Mouse (Mus musculus) intestine, postnatal 0 days (tissue): ENCODE measurements around the gene Ntm. TPM values are rescaled to one million over a fixed set of nuclear protein-coding genes. Genes with fewer than 3 reads are reported as not detected.

Experiments used
- ATAC-seq: fragments of 200-750 bp; cut with Nextera tagmentation; 2 replicates; pipeline ENCODE4 v1.8.0; 2017; ENCODE audit warnings: mild to moderate bottlenecking, moderate TSS enrichment, moderate library complexity
- H3K27ac ChIP-seq: fragments of 300-500 bp; sonication (generic); 2 replicates; pipeline ENCODE4 v1.5.1; 2014; ENCODE audit warnings: mild to moderate bottlenecking, low read depth, low read length, moderate library complexity
- H3K27me3 ChIP-seq: fragments of 300-500 bp; sonication (generic); replicated peaks from 2 replicates; pipeline ENCODE4 v1.6.1; 2014; ENCODE audit warnings: low read length, mixed read lengths; ENCODE audit not compliant: control insufficient read depth, insufficient read depth
- H3K36me3 ChIP-seq: fragments of 300-500 bp; sonication (generic); 2 replicates; pipeline ENCODE4 v1.6.1; 2014; ENCODE audit warnings: mild to moderate bottlenecking, moderate library complexity; ENCODE audit not compliant: control insufficient read depth, insufficient read depth
- H3K4me1 ChIP-seq: fragments of 300-500 bp; sonication (generic); replicated peaks from 2 replicates; pipeline ENCODE4 v1.6.1; 2014; ENCODE audit warnings: antibody characterized with exemption, low read length, mixed read lengths; ENCODE audit not compliant: control insufficient read depth, insufficient read depth
- H3K4me2 ChIP-seq: fragments of 300-500 bp; sonication (generic); replicated peaks from 2 replicates; pipeline ENCODE4 v1.6.1; 2014; ENCODE audit warnings: low read depth, mild to moderate bottlenecking, moderate library complexity
- H3K4me3 ChIP-seq: fragments of 300-500 bp; sonication (generic); 2 replicates; pipeline ENCODE4 v1.5.1; 2014; ENCODE audit warnings: low read depth, low read length
- H3K9ac ChIP-seq: fragments of 300-500 bp; sonication (generic); 2 replicates; pipeline ENCODE4 v1.6.1; 2014; ENCODE audit warnings: mild to moderate bottlenecking, low read depth, low read length
- H3K9me3 ChIP-seq: fragments of 300-500 bp; sonication (generic); 2 replicates; pipeline ENCODE4 v1.6.1; 2016; ENCODE audit warnings: mixed run types; ENCODE audit not compliant: control insufficient read depth
- CTCF ChIP-seq: sonication (generic); IDR thresholded peaks from 2 replicates; pipeline ENCODE4 v1.5.1; 2016; ENCODE audit warnings: low read depth, mild to moderate bottlenecking, control low read depth, antibody characterized with exemption, moderate library complexity
- WGBS: fragments of 180-500 bp; shearing (Covaris S2); extraction: QIAGEN DNeasy Blood & Tissue Kit; methylation state at CpG from one replicate; pipeline ENCODE4 v1.1.7; 2014; 5-methylcytosine and 5-hydroxymethylcytosine counted together
- polyA plus RNA-seq: library from polyadenylated mRNA; unstranded; fragments of >200 nt; fragmentation: Nextera tagmentation; extraction: Ambion mirVana; gene quantifications from 2 replicates; pipeline ENCODE4 v1.2.1, GENCODE M21; 2015

Gene Ntm
- polyA plus RNA-seq, 1 experiment from 2014 or later: 1.1 TPM

DNA sequence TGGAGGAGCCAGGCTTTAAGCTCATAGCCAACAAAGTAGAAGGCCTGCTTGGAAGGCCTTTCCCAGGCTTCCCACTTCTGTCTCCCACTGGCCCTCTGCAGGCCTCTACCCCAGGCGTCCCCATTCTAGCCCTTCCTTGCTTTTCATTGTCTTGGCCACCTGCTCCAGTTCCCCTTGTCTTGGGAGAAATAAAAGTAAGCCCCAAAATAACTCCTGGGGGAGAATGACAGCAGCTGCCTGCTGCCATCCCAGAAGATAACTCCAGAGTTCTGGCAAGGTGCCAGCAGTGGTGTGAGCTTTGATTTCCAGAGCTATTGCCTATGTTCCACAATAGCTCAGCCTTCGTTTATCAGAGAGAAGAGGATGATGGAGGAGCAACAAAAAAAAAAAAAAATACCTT, 760.7 kb downstream of the Ntm start:
- ATAC-seq: no peak
- 20% methylated on average over 2 of the region's 2 CpGs for WGBS
- H3K27me3 ChIP-seq: no peaks in the 10 kb centered on the region

DNA sequence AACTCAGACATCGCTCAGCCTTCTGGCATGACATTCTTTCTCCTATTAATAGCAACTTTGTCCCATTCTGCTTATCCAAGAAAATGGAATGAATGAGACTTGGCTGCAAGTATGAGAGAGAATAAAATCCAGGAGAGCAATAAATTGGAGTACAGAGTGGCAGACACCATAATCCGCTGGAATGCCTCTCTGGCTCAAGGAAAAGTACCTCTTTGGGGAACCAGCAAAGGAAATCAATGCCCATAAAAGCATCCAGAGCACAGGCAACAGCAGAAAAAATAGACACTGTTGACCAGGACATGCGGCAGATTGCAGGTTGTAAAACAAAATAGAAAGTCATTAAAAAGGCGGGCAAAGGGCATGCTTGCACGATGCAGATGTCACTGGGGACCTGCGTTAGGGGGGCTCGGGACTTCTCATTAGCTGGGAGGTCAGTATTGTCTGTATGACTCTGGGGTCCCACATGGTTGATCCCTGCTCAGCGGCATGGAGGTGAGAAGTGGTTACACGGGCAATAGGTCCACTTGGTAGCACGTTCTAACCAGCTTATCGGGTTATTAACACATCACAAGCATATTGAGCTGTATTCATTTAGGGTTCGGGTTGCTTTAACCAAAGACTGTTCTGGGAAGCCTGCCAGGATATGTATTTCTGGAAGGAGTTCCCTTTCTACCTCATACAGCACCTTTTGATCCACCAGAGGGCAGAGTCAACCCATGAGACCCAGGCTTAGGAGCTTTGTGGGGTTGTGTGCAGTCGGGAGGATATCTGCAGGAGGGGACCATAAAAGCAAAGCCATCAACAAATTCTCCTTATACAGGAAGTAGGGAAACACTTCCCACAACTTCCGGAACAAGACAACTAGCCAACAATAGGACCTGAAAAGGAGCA, 761.5 kb downstream of the Ntm start:
- H3K4me2 ChIP-seq: peak overlapping the region; percentile 35; the same call in 1 of the 2 replicates
- peak; percentile 76 for TF ChIP-seq CTCF
- H3K27me3 ChIP-seq: no peaks in the 10 kb centered on the region
- 34% methylated on average over 14 of the region's 14 CpGs for WGBS
- ATAC-seq: peak; percentile 47; the same call in 1 of the 2 replicates
- H3K36me3 ChIP-seq: no peaks in the 10 kb centered on the region
- no peaks in the 10 kb centered on the region for H3K9me3 ChIP-seq
- no peaks in the 10 kb centered on the region for H3K4me1 ChIP-seq
- no peak overlapping the region for H3K4me3 ChIP-seq
- no peak overlapping the region for H3K9ac ChIP-seq
- no peak overlapping the region for H3K27ac ChIP-seq

More for the DNA sequence above, 760.7 kb downstream of the Ntm start:
- no peaks in the 10 kb centered on the region for H3K4me1 ChIP-seq
- no peak overlapping the region for H3K4me3 ChIP-seq
- H3K27ac ChIP-seq: no peak overlapping the region
- H3K9me3 ChIP-seq: no peaks in the 10 kb centered on the region
- no peak overlapping the region for H3K9ac ChIP-seq
- H3K4me2 ChIP-seq: no peak overlapping the region
- no peak for TF ChIP-seq CTCF
- H3K36me3 ChIP-seq: no peaks in the 10 kb centered on the region

DNA sequence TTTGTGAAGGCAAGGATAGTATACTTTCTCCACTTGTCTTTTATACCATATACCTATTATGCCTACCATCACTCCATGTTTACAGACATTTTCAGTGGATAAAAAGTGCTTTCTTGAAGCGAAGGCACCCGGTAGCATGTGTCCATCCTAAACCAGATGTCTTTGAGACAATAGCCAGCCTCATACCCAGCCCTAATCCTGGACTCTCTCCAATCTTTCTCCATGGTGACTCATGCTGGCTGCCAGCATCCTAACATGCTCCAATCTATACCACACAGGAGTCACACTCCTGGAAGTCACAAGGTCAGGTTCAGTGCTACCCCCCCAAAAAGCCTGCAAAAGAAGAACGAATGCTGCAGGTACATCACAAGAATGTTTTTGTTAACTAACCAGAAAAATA, 765.9 kb downstream of the Ntm start:
- TF ChIP-seq CTCF: no peak
- H3K4me1 ChIP-seq: no peaks in the 10 kb centered on the region
- H3K27ac ChIP-seq: no peak overlapping the region
- H3K36me3 ChIP-seq: no peaks in the 10 kb centered on the region
- no peaks in the 10 kb centered on the region for H3K9me3 ChIP-seq
- H3K4me3 ChIP-seq: no peak overlapping the region
- no peaks in the 10 kb centered on the region for H3K27me3 ChIP-seq
- H3K4me2 ChIP-seq: no peak overlapping the region
- ATAC-seq: no peak
- 83% methylated on average over 3 of the region's 3 CpGs for WGBS
- no peak overlapping the region for H3K9ac ChIP-seq

DNA sequence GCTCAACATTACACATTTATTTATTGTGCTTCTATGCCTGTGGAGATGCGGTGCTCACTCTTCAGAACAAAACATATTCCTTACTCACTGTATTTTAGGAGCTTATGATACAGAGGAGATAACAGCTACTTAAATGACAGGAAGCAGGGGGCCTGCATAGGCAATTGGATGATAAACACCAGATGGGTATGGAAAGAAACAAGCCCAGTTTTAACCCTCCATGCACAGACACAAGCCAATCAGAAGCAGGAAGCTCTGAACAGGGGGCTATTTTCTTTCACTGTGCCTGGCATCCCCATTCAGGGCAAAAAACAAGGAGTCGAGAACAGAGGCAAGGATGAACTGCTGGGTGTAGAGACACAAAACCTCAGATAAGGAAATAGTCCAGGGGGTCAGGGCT, 768.7 kb downstream of the Ntm start:
- Histone ChIP-seq H3K9me3 (no peaks in the 10 kb centered on the region), H3K4me2 (no peak overlapping the region), H3K4me1 (no peaks in the 10 kb centered on the region), H3K27me3 (no peaks in the 10 kb centered on the region), H3K9ac (no peak overlapping the region), H3K36me3 (no peaks in the 10 kb centered on the region), H3K27ac (no peak overlapping the region), H3K4me3 (no peak overlapping the region)
- TF ChIP-seq CTCF: no peak
- whole genome bisulfite sequencing: 70% methylated on average over 2 of the region's 2 CpGs
- no peak for ATAC-seq

DNA sequence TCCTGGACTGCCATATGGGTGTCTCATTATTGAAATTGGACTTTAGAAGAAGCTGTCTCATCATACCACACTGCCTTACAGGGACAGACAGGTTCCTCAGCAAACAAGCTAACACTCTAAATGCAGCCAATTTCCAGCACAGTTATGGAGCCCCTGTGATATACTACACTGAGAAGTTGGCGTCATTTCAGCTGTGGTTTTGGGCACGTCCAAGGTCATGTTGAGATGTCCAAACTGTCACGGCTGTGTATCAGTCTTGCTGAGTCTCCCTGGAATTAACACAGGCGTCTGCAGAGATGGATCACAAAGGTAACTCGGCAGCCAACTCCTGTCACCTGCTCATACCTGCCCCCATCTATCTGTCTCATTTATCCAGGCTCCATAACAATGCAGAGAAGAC, 779.9 kb downstream of the Ntm start:
- Histone ChIP-seq H3K36me3 (no peaks in the 10 kb centered on the region), H3K4me3 (no peak overlapping the region), H3K27ac (no peak overlapping the region), H3K27me3 (no peaks in the 10 kb centered on the region), H3K4me1 (no peaks in the 10 kb centered on the region), H3K9me3 (no peaks in the 10 kb centered on the region), H3K9ac (no peak overlapping the region), H3K4me2 (no peak overlapping the region)
- no peak for TF ChIP-seq CTCF
- ATAC-seq: no peak
- WGBS: 81% methylated on average over 5 of the region's 5 CpGs

DNA sequence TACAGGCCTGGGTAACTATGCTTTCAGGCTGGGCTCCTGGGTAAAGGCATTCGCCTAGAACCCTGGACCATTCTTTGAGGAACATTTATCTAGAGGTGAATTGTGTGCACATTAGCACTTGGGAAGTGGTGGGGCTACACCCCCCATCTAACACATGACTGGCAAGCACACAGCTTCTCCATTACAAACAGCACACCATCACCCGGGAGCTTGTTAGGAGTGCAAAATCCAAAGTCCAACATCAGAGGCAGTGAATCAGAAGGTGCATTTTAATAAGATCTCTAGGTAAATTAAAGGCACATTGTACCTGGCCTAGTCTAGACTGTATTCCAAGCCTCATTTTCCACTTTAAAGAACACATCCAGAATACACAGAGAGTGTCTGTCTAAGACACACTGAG, 781.3 kb downstream of the Ntm start:
- Histone ChIP-seq H3K4me2 (no peak overlapping the region), H3K9ac (no peak overlapping the region), H3K4me3 (no peak overlapping the region), H3K9me3 (no peaks in the 10 kb centered on the region), H3K27me3 (no peaks in the 10 kb centered on the region), H3K27ac (no peak overlapping the region), H3K36me3 (no peaks in the 10 kb centered on the region), H3K4me1 (no peaks in the 10 kb centered on the region)
- no peak for ATAC-seq
- 60% methylated on average over 2 of the region's 2 CpGs for WGBS
- no peak for TF ChIP-seq CTCF
